Mouse (Mus musculus) small intestine, adult 2 months (tissue): Measurements from ENCODE around the gene Actb. TPM values are rescaled to one million over a fixed set of nuclear protein-coding genes. Genes with fewer than 3 reads are reported as not detected.
A peak's percentile ranks its signal among the peaks of the same experiment; 100 is the strongest.

Experiments
- H3K27ac ChIP-seq: fragments of 200-500 bp; 2 replicates; pipeline ENCODE4 v1.5.1; 2012; ENCODE audit warnings: low read depth, low read length, control low read depth, inconsistent platforms; ENCODE audit not compliant: insufficient read depth
- H3K27me3 ChIP-seq: fragments of 200-500 bp; 2 replicates; pipeline ENCODE4 v1.6.1; 2012; ENCODE audit warnings: mild to moderate bottlenecking, moderate library complexity, low read length, inconsistent platforms; ENCODE audit not compliant: control insufficient read depth, insufficient read depth
- H3K36me3 ChIP-seq: fragments of 200-500 bp; 2 replicates; pipeline ENCODE4 v1.6.1; 2012; ENCODE audit warnings: mild to moderate bottlenecking, low read length, control low read depth, inconsistent platforms; ENCODE audit not compliant: control insufficient read depth, insufficient read depth
- H3K4me1 ChIP-seq: fragments of 200-500 bp; 2 replicates; pipeline ENCODE4 v1.6.1; 2012; ENCODE audit warnings: low read length, inconsistent platforms, mixed read lengths; ENCODE audit not compliant: control insufficient read depth, insufficient read depth, insufficient read length
- H3K4me3 ChIP-seq: fragments of 200-500 bp; 2 replicates; pipeline ENCODE4 v1.5.1; 2012; ENCODE audit warnings: low read depth, mild to moderate bottlenecking, control low read depth, inconsistent platforms, low read length, moderate library complexity
- CTCF ChIP-seq: fragments of 200-500 bp; IDR thresholded peaks from 2 replicates; pipeline ENCODE4 v1.5.1; 2012; ENCODE audit warnings: low read depth, mild to moderate bottlenecking, control low read depth, inconsistent platforms, low read length, moderate library complexity, mixed read lengths; ENCODE audit not compliant: insufficient replicate concordance, insufficient read length; ENCODE audit errors: extremely low read depth
- POLR2A ChIP-seq: fragments of 200-500 bp; IDR thresholded peaks from 2 replicates; pipeline ENCODE4 v1.6.1; 2012; ENCODE audit warnings: low read depth, mild to moderate bottlenecking, control low read depth, inconsistent platforms, low read length, moderate library complexity
- WGBS: fragments of 180-500 bp; shearing (Covaris S2); methylation state at CpG from one replicate; pipeline ENCODE4 v1.1.7; 2018; 5-methylcytosine and 5-hydroxymethylcytosine counted together
- polyA plus RNA-seq: library from polyadenylated mRNA; depleted of rRNA; stranded (reverse); fragments of >200 nt; gene quantifications from 2 replicates; pipeline ENCODE4 v1.2.3, GENCODE M21; 2012

The Actb gene
- polyA plus RNA-seq, 1 experiment, result 11,894 TPM

- WGBS, result 41% methylated on average over 19 of the region's 19 CpGs
- Histone ChIP-seq H3K27me3 (no peaks in the 10 kb centered on the region), H3K4me1 (peaks cover 5% of the 10 kb centered on the region; the same call in 1 of the 2 replicates), H3K36me3 (no peaks in the 10 kb centered on the region), H3K4me3 (no peak overlapping the region; the same call in 1 of the 2 replicates), H3K27ac (peak overlapping the region; percentile 23; the same call in 1 of the 2 replicates)
- no peak for TF ChIP-seq POLR2A
- TF ChIP-seq CTCF, result no peak
Observed at GRCm38 (mm10) chr5:142937956-142938727, 31.6 kb upstream of the Actb start.

DNA sequence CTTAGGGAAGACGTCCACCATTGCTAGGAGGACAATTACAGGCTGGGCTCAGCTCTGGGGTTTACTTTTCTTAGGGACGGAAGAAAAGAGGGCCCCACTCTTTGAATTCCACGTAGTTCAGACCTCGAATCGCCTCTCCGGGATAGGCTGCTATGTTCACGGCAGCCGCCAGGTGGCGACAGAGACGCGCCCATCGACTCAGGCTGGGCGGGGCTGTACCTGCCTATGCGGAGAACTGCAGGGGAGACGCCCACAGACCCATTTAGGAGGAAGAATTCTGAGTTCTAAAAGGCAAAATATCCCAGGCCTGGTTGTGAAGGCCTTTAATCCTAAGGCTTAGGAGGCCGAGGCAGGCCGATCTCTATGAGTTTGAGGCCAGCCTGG lies 29.8 kb upstream of the Actb start:
- Histone ChIP-seq H3K4me3 (peak overlapping the region; percentile 41), H3K27ac (no peak overlapping the region), H3K36me3 (no peaks in the 10 kb centered on the region), H3K4me1 (peaks cover 12% of the 10 kb centered on the region; the same call in 1 of the 2 replicates), H3K27me3 (no peaks in the 10 kb centered on the region)
- 6% methylated on average over 17 of the region's 17 CpGs for WGBS
- TF ChIP-seq POLR2A (no peak), CTCF (peak; percentile 96)

DNA sequence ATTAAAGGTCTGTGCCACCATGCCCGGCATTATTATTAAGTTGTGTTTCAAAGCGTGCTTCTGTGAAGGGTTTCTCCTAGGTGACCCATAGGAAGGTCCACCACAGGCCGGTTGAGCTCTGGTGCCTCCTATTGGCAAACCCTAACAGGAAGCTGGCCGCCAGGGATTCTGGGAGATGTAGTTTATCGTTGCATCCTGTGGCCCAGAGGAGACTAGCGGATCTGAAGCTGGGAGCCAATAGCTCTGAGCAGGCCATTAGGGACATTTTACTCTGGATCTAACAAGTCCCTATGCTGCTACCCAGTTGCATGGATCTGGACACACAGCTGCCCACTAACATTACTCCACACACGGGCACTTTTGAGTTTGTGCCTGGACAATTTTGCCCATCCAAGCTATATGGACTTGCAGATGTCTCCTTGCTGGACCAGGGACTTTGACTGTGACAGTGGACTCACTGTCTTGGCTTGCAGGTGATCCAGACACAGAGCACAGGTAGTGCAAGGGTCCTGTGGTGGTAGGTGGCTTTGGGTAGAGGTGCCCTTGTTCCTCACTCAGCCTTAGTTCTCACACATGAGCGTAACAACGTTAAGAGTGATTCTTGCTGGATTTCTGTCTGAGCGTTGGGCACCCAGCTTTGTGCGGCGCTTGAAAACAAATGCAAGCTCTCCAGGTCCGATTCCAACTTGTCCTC lies 29.2 kb upstream of the Actb start:
- 24% methylated on average over 13 of the region's 13 CpGs for WGBS

GRCm38 (mm10) chr5:142932731-142933130 lies 26.2 kb upstream of the Actb start:
- WGBS, result 60% methylated on average over 8 of the region's 8 CpGs
- H3K27ac ChIP-seq, result no peak overlapping the region
- no peaks in the 10 kb centered on the region for H3K36me3 ChIP-seq
- peaks cover 22% of the 10 kb centered on the region; the same call in 1 of the 2 replicates for H3K4me1 ChIP-seq
- no peak overlapping the region for H3K4me3 ChIP-seq
- no peaks in the 10 kb centered on the region for H3K27me3 ChIP-seq
- no peak for TF ChIP-seq CTCF
- TF ChIP-seq POLR2A, result no peak

More for the DNA sequence above, 29.2 kb upstream of the Actb start:
- H3K4me1 ChIP-seq, result peaks cover 16% of the 10 kb centered on the region; the same call in 1 of the 2 replicates
- no peaks in the 10 kb centered on the region for H3K27me3 ChIP-seq
- H3K36me3 ChIP-seq, result no peaks in the 10 kb centered on the region
- peak; percentile 10; the same call in 1 of the 2 replicates for TF ChIP-seq POLR2A
- peak; percentile 43; the same call in 1 of the 2 replicates for TF ChIP-seq CTCF
- peak overlapping the region; percentile 41 for H3K4me3 ChIP-seq
- H3K27ac ChIP-seq, result no peak overlapping the region

- WGBS, result 22% methylated on average over 9 of the region's 9 CpGs
- Histone ChIP-seq H3K4me3 (peak overlapping the region; percentile 52), H3K27me3 (no peaks in the 10 kb centered on the region)
Observed at GRCm38 (mm10) chr5:142932084-142932685, 25.6 kb upstream of the Actb start.

GRCm38 (mm10) chr5:142931241-142931745 lies 24.7 kb upstream of the Actb start:
- peak overlapping the region; percentile 29; the same call in 1 of the 2 replicates for H3K27ac ChIP-seq
- H3K4me3 ChIP-seq, result no peak overlapping the region
- peaks cover 31% of the 10 kb centered on the region; the same call in 1 of the 2 replicates for H3K4me1 ChIP-seq
- WGBS, result 85% methylated on average over 9 of the region's 9 CpGs
- no peaks in the 10 kb centered on the region for H3K36me3 ChIP-seq
- no peak for TF ChIP-seq CTCF
- no peak for TF ChIP-seq POLR2A
- no peaks in the 10 kb centered on the region for H3K27me3 ChIP-seq

More at GRCm38 (mm10) chr5:142932084-142932685, 25.6 kb upstream of the Actb start:
- Histone ChIP-seq H3K4me1 (peaks cover 27% of the 10 kb centered on the region; the same call in 1 of the 2 replicates), H3K27ac (peak overlapping the region; percentile 66), H3K36me3 (no peaks in the 10 kb centered on the region)
- TF ChIP-seq CTCF (peak; percentile 85; the same call in 1 of the 2 replicates), POLR2A (0 out of 2 replicates have a peak, but pooled peaks have one; percentile 26)

DNA sequence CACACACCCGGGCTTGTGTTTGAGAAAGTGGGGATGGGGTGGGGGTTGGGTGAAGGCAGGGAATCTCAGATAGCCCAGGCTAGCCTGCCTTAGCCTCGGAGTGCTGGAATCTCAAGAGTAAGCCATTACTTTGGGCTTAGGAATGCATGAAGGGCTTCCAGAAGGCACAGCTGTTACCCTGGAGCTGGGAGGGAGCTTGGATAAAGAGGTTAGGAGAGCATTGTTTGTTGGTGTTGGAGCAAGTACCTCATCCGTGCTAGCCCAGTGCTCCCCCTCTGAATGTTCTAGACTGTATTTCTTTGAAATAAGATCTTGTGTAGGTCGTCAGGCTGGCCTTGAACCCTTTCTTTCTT lies 22.8 kb upstream of the Actb start:
- TF ChIP-seq CTCF, result no peak; the same call in 1 of the 2 replicates
- TF ChIP-seq POLR2A, result no peak

More for the DNA sequence above, 22.8 kb upstream of the Actb start:
- Histone ChIP-seq H3K27me3 (no peaks in the 10 kb centered on the region), H3K36me3 (no peaks in the 10 kb centered on the region), H3K4me1 (peaks cover 36% of the 10 kb centered on the region; the same call in 1 of the 2 replicates), H3K27ac (peak overlapping the region; percentile 97), H3K4me3 (peak overlapping the region; percentile 88)
- WGBS, result 18% methylated on average over 4 of the region's 4 CpGs
